Mouse (Mus musculus): ENCODE data around the gene Cnnm4. TPM values are rescaled to one million over a fixed set of nuclear protein-coding genes. Genes with fewer than 3 reads are reported as not detected.

Gene Cnnm4
- 10 to 100 TPM; 13.2 to 13.8 TPM for total RNA-seq (2021)
- long read RNA-seq, experiment 1, partial matches to known transcripts, result 0 of 1 reads
- long read RNA-seq, experiment 1, other reads (novel, unspliced or antisense), result 1 of 1 reads
- long read RNA-seq, experiment 2, partial matches to known transcripts, result 0 of 1 reads
- long read RNA-seq, experiment 2, other reads (novel, unspliced or antisense), result 1 of 1 reads

GRCm38 (mm10) chr1:36471181-36472105 is at the start of gene Cnnm4:
Gene Cnnm4, plus strand, starts transcription at chr1:36471620.
- TF ChIP-seq CTCF (IDR thresholded peaks at IDR 0.05), result peak; percentile 55
- intact Hi-C loops (cut with DNase I), result loop anchor here (1.0 kb wide), 3 partner anchors 26 to 102 kb away; partner anchors contain the start of genes Cnnm3, Kansl3 and Lman2l
- Histone ChIP-seq H3K4me3 (peak within 1 kb of the TSS; percentile 78), H3K27ac (peak within 1 kb of the TSS; percentile 91)
- DNase-seq (ENCODE audit: extremely low spot score in 1 of 2, low spot score in 2 of 2), result peak; percentile 84 to 86

GRCm38 (mm10) chr1:36429511-36429910 is 41.9 kb upstream of the Cnnm4 start:
- Histone ChIP-seq H3K27ac (no peak overlapping the region), H3K4me3 (no peak overlapping the region)
- no peak for TF ChIP-seq CTCF (IDR thresholded peaks at IDR 0.05)
- DNase-seq (ENCODE audit: extremely low spot score in 1 of 2, low spot score in 2 of 2), result no peak
- intact Hi-C loops (cut with DNase I), result no loop called here

GRCm38 (mm10) chr1:36432999-36433398 is 38.4 kb upstream of the Cnnm4 start:
- no peak for DNase-seq (ENCODE audit: extremely low spot score in 1 of 2, low spot score in 2 of 2)
- Histone ChIP-seq H3K4me3 (no peak overlapping the region), H3K27ac (no peak overlapping the region)
- intact Hi-C loops (cut with DNase I), result no loop called here
- TF ChIP-seq CTCF (IDR thresholded peaks at IDR 0.05), result no peak

- H3K4me3 ChIP-seq, result no peak overlapping the region
- H3K27ac ChIP-seq, result no peak overlapping the region
- no peak for TF ChIP-seq CTCF (IDR thresholded peaks at IDR 0.05)
- DNase-seq (ENCODE audit: extremely low spot score in 1 of 2, low spot score in 2 of 2), result no peak
- intact Hi-C loops (cut with DNase I), result no loop called here
Observed at GRCm38 (mm10) chr1:36433616-36434015, 37.8 kb upstream of the Cnnm4 start.

GRCm38 (mm10) chr1:36435071-36435470 is 36.3 kb upstream of the Cnnm4 start:
- intact Hi-C loops (cut with DNase I), result no loop called here
- Histone ChIP-seq H3K27ac (no peak overlapping the region), H3K4me3 (no peak overlapping the region)
- no peak for DNase-seq (ENCODE audit: extremely low spot score in 1 of 2, low spot score in 2 of 2)
- TF ChIP-seq CTCF (IDR thresholded peaks at IDR 0.05), result no peak

GRCm38 (mm10) chr1:36436515-36436914 is 34.9 kb upstream of the Cnnm4 start:
- no peak overlapping the region for H3K4me3 ChIP-seq
- no peak for TF ChIP-seq CTCF (IDR thresholded peaks at IDR 0.05)
- DNase-seq (ENCODE audit: extremely low spot score in 1 of 2, low spot score in 2 of 2), result no peak
- intact Hi-C loops (cut with DNase I), result no loop called here
- no peak overlapping the region for H3K27ac ChIP-seq

GRCm38 (mm10) chr1:36437223-36437622 is 34.2 kb upstream of the Cnnm4 start:
- intact Hi-C loops (cut with DNase I), result no loop called here
- Histone ChIP-seq H3K4me3 (no peak overlapping the region), H3K27ac (no peak overlapping the region)
- DNase-seq (ENCODE audit: extremely low spot score in 1 of 2, low spot score in 2 of 2), result no peak
- TF ChIP-seq CTCF (IDR thresholded peaks at IDR 0.05), result no peak

- intact Hi-C loops (cut with DNase I), result no loop called here
- no peak overlapping the region for H3K27ac ChIP-seq
- DNase-seq (ENCODE audit: extremely low spot score in 1 of 2, low spot score in 2 of 2), result peak; percentile 22 to 54
Observed at GRCm38 (mm10) chr1:36441101-36441500, 30.3 kb upstream of the Cnnm4 start.

GRCm38 (mm10) chr1:36444471-36445464 is 26.7 kb upstream of the Cnnm4 start, which contains the start of gene Lman2l:
Gene Lman2l, minus strand, starts transcription at chr1:36445271.
- peak; percentile 94 to 96 for DNase-seq (ENCODE audit: extremely low spot score in 1 of 2, low spot score in 2 of 2)
- TF ChIP-seq CTCF (IDR thresholded peaks at IDR 0.05), result no peak; the same call in 1 of the 2 replicates
- intact Hi-C loops (cut with DNase I), result loop anchor here (1.0 kb wide), 1 partner anchor 27 kb away; the partner anchor contains the start of gene Cnnm4
- peak within 1 kb of the TSS; percentile 69 for H3K27ac ChIP-seq
- peak within 1 kb of the TSS; percentile 86 for H3K4me3 ChIP-seq

More at GRCm38 (mm10) chr1:36441101-36441500, 30.3 kb upstream of the Cnnm4 start:
- no peak overlapping the region for H3K4me3 ChIP-seq
- no peak for TF ChIP-seq CTCF (IDR thresholded peaks at IDR 0.05)

- intact Hi-C loops (cut with DNase I), result loop anchor here (1.0 kb wide), 1 partner anchor 26 kb away; the partner anchor contains the start of gene Cnnm4
- no peak for TF ChIP-seq CTCF (IDR thresholded peaks at IDR 0.05)
- Histone ChIP-seq H3K4me3 (peak overlapping the region; percentile 86), H3K27ac (no peak overlapping the region; the same call in 1 of the 2 replicates)
- no peak for DNase-seq (ENCODE audit: extremely low spot score in 1 of 2, low spot score in 2 of 2)
Observed at GRCm38 (mm10) chr1:36445508-36445907, 25.9 kb upstream of the Cnnm4 start.

All from left cerebral cortex, adult 2 months (tissue).